Mouse (Mus musculus) ES-Bruce4 (cell line): ENCODE measurements around the gene Impg1. TPM values are rescaled to one million over a fixed set of nuclear protein-coding genes. Genes with fewer than 3 reads are reported as not detected.

Source experiments
- H3K27ac ChIP-seq: 2 replicates; pipeline ENCODE4 v1.5.1; 2012; ENCODE audit warnings: low read length, inconsistent platforms; ENCODE audit not compliant: insufficient read depth
- H3K27me3 ChIP-seq: 2 replicates; pipeline ENCODE4 v1.6.1; 2012; ENCODE audit warnings: mild to moderate bottlenecking, low read length, inconsistent platforms; ENCODE audit not compliant: control insufficient read depth, poor library complexity, insufficient read depth, severe bottlenecking
- H3K36me3 ChIP-seq: 2 replicates; pipeline ENCODE4 v1.6.1; 2012; ENCODE audit warnings: inconsistent platforms, mild to moderate bottlenecking, low read length, moderate library complexity; ENCODE audit not compliant: control insufficient read depth, poor library complexity, insufficient read depth, severe bottlenecking
- H3K4me1 ChIP-seq: one replicate; pipeline ENCODE4 v1.8.1; 2011; ENCODE audit warnings: low read length; ENCODE audit not compliant: control insufficient read depth, insufficient read depth
- H3K4me3 ChIP-seq: 2 replicates; pipeline ENCODE4 v1.5.1; 2011; ENCODE audit warnings: low read depth, mild to moderate bottlenecking, low read length
- H3K9ac ChIP-seq: 2 replicates; pipeline ENCODE4 v1.6.1; 2012; ENCODE audit warnings: low read depth, mild to moderate bottlenecking, inconsistent platforms; ENCODE audit not compliant: poor library complexity, severe bottlenecking
- H3K9me3 ChIP-seq: replicated peaks from 2 replicates; pipeline ENCODE4 v1.6.1; 2012; ENCODE audit warnings: mild to moderate bottlenecking, low read length, inconsistent platforms; ENCODE audit not compliant: control insufficient read depth, poor library complexity, insufficient read depth, severe bottlenecking
- CTCF ChIP-seq: IDR thresholded peaks from one replicate; pipeline ENCODE4 v1.8.1; 2011; ENCODE audit warnings: low read depth, low read length
- EP300 ChIP-seq: IDR thresholded peaks from 2 replicates; pipeline ENCODE4 v1.6.1; 2011; ENCODE audit warnings: low read depth, low read length; ENCODE audit not compliant: insufficient read depth
- POLR2A ChIP-seq: IDR thresholded peaks from one replicate; pipeline ENCODE4 v1.8.1; 2011; ENCODE audit warnings: low read length; ENCODE audit not compliant: insufficient read depth
- polyA plus RNA-seq: library from polyadenylated mRNA; stranded (reverse); fragments of >200 nt; gene quantifications from 2 replicates; pipeline ENCODE4 v1.2.4, GENCODE M21; 2011; ENCODE audit warnings: low read depth; ENCODE audit not compliant: missing spikeins, insufficient read depth, insufficient read length

The Impg1 gene
- polyA plus RNA-seq, 1 experiment: not detected

DNA sequence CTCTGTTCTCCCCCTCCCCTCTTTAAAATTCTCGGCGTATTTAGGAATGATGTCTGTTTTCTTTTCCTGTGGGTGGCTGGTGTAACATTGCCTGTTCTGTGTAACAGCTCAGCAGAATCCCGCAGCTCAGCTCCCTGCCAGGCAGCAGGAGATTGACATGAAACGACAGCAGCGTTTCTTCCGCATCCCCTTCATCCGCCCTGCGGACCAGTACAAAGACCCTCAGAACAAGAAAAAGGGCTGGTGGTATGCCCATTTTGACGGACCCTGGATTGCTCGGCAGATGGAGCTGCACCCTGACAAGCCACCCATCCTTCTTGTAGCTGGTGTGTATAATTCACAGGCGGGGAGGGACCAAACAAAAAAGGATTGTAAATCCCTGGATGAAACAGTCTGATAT, 158.4 kb downstream of the Impg1 start:
- H3K36me3 ChIP-seq: no peaks in the 10 kb centered on the region

DNA sequence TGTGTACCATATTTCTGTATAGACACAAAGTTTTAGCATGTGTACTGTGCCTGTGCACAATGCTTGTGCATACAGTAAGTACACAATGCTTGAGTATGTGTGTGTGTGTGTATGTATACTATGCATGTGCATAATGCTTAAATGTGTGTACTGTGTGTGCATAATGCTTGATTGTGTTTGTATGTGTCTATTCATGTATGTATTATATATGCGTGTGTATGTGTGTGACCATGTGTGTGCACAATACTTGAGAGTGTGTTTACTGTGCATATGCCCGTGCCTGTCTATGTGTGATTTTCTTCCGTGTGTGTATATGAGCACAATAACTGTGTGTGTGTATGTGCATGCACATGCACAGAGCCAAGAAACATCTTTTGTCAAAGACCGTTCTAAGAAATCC, 158.9 kb downstream of the Impg1 start:
- H3K4me3 ChIP-seq: no peak overlapping the region
- H3K36me3 ChIP-seq: no peaks in the 10 kb centered on the region
- no peak overlapping the region for H3K9ac ChIP-seq
- TF ChIP-seq CTCF: no peak
- TF ChIP-seq POLR2A: no peak
- no peak for TF ChIP-seq EP300
- H3K27ac ChIP-seq: no peak overlapping the region
- no peaks in the 10 kb centered on the region for H3K27me3 ChIP-seq
- H3K4me1 ChIP-seq: no peaks in the 10 kb centered on the region
- H3K9me3 ChIP-seq: no peaks in the 10 kb centered on the region

More for the DNA sequence above, 158.4 kb downstream of the Impg1 start:
- no peak for TF ChIP-seq CTCF
- TF ChIP-seq POLR2A: no peak
- TF ChIP-seq EP300: no peak
- no peaks in the 10 kb centered on the region for H3K9me3 ChIP-seq
- H3K4me1 ChIP-seq: no peaks in the 10 kb centered on the region
- H3K9ac ChIP-seq: no peak overlapping the region
- no peaks in the 10 kb centered on the region for H3K27me3 ChIP-seq
- no peak overlapping the region for H3K4me3 ChIP-seq
- no peak overlapping the region for H3K27ac ChIP-seq

DNA sequence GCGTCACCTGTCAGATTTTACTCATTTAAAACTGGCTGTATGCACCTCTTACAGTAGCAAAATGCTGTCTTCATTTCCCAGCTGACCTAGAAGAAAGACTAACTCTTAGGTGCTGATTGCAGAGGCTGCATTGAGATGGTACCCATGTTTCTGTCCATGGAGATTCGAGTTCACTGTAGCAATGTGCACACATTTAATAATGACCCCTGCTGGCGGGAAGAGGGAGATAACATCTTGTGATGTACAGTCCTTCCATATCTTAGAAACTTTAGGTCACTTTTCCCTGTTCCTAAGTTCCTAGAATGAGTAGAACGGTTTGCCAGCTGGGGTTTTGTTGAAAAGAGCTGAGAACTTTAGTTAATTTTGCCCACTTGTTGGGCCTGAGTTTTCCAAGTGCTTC, 161.8 kb downstream of the Impg1 start:
- H3K27ac ChIP-seq: no peak overlapping the region
- TF ChIP-seq CTCF (no peak), POLR2A (no peak)
- H3K27me3 ChIP-seq: no peaks in the 10 kb centered on the region
- no peaks in the 10 kb centered on the region for H3K9me3 ChIP-seq
- no peak overlapping the region for H3K4me3 ChIP-seq
- H3K9ac ChIP-seq: no peak overlapping the region
- no peaks in the 10 kb centered on the region for H3K4me1 ChIP-seq
- no peaks in the 10 kb centered on the region for H3K36me3 ChIP-seq

DNA sequence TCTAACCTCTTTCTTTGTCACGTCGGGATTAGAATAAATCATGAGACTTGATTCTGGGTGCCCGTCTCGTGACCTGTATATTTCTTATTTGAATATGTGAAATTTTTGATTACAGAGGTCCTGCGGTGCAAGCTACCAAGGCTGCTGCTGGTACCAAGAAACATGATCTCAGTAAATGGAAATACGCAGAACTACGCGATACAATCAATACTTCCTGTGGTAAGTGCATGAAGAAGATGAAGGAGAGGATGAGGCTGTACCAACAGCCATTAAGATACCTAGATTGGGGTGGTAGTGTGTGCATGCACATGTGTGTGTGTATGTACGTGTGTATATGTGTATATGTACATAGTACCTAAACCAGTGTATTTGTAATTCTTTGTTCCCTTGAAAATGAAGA, 166.2 kb downstream of the Impg1 start:
- H3K4me1 ChIP-seq: no peaks in the 10 kb centered on the region
- no peak overlapping the region for H3K9ac ChIP-seq
- no peaks in the 10 kb centered on the region for H3K27me3 ChIP-seq
- no peaks in the 10 kb centered on the region for H3K9me3 ChIP-seq
- no peak overlapping the region for H3K27ac ChIP-seq
- H3K4me3 ChIP-seq: no peak overlapping the region
- no peaks in the 10 kb centered on the region for H3K36me3 ChIP-seq
- TF ChIP-seq EP300 (no peak), CTCF (no peak), POLR2A (no peak)

DNA sequence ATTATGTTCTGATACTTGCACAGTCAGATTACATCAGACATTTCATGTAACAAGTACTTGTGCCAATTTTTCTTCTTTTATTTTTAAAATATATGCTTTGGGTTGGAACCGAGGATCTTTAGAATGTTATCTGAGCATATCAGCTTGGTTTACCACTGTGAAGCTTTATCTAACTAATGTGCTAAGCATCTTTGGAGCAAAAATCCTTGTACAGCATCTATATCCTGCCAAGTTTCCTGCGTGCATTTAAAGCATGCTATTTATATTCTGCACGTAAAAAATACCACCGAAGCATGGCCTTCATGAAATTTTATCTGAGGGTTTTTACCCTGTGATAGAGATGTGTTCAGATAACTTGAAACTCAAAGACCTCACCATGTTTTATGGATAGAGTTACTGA, 169.2 kb downstream of the Impg1 start:
- Histone ChIP-seq H3K36me3 (no peaks in the 10 kb centered on the region), H3K4me3 (no peak overlapping the region), H3K9me3 (no peaks in the 10 kb centered on the region), H3K27me3 (no peaks in the 10 kb centered on the region), H3K9ac (no peak overlapping the region), H3K27ac (no peak overlapping the region), H3K4me1 (no peaks in the 10 kb centered on the region)
- no peak for TF ChIP-seq CTCF
- TF ChIP-seq POLR2A: no peak
- TF ChIP-seq EP300: no peak

DNA sequence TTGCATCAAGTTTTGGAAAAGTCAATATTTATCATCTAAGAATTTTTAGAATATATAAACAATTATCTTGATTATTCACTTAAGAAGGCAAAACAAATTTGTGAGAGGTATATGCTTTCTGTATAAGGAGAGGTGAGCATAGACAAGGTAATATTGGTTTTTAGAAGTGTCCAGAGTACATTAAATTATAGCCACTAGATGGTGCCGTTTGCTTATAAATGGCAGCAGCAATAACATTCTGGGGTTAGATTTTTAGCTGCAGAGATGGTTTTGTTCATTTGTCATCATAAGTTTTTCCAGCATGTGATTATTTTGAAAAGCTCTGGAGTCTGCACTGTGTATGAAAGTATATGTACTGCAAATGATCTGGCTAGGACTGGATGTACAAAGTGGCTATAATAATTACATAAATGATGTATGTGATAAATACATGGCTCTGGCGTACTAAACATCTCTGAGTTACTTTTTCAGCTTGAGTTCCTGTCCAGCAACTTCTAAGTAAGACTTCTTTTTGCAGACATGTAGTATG, 172.2 kb downstream of the Impg1 start:
- Histone ChIP-seq H3K4me3 (no peak overlapping the region), H3K9ac (no peak overlapping the region), H3K27ac (no peak overlapping the region), H3K9me3 (no peaks in the 10 kb centered on the region), H3K27me3 (no peaks in the 10 kb centered on the region), H3K36me3 (no peaks in the 10 kb centered on the region), H3K4me1 (no peaks in the 10 kb centered on the region)
- no peak for TF ChIP-seq POLR2A
- TF ChIP-seq EP300: no peak
- no peak for TF ChIP-seq CTCF
